Mouse (Mus musculus) spleen, adult 2 months (tissue): ENCODE measurements around the gene Vmn1r177. TPM values are rescaled to one million over a fixed set of nuclear protein-coding genes. Genes with fewer than 3 reads are reported as not detected.
"Not testable (repeated sequence)": the region's sequence is repeated elsewhere in the genome, so short reads cannot be mapped to it uniquely, and the experiment has no call there.

Experiments
- DNase-seq, 2 experiments: peaks; one replicate each; pipeline versions ENCODE4 v3.0.0 to v3.0.0-alpha.2; 2012 to 2021; ENCODE audit warnings: low spot score in 2 of 2, low read depth in 1 of 2
- H3K27ac ChIP-seq: fragments of 200-500 bp; 2 replicates; pipeline ENCODE4 v1.5.1; 2012; ENCODE audit warnings: low read length, inconsistent platforms; ENCODE audit not compliant: insufficient read depth
- H3K27me3 ChIP-seq: fragments of 200-500 bp; 2 replicates; pipeline ENCODE4 v1.6.1; 2012; ENCODE audit warnings: mild to moderate bottlenecking, moderate library complexity, low read length, inconsistent platforms; ENCODE audit not compliant: control insufficient read depth, insufficient read depth
- H3K36me3 ChIP-seq: fragments of 200-500 bp; 2 replicates; pipeline ENCODE4 v1.6.1; 2012; ENCODE audit warnings: mild to moderate bottlenecking, low read length, inconsistent platforms; ENCODE audit not compliant: control insufficient read depth, insufficient read depth
- H3K4me1 ChIP-seq: fragments of 200-500 bp; 2 replicates; pipeline ENCODE4 v1.6.1; 2011; ENCODE audit warnings: inconsistent platforms; ENCODE audit not compliant: control insufficient read depth, insufficient read depth, insufficient read length
- H3K4me3 ChIP-seq: fragments of 200-500 bp; 2 replicates; pipeline ENCODE4 v1.5.1; 2011; ENCODE audit warnings: mild to moderate bottlenecking, inconsistent platforms; ENCODE audit not compliant: insufficient read depth, insufficient read length; ENCODE audit errors: extremely low read depth
- CTCF ChIP-seq: fragments of 200-500 bp; IDR thresholded peaks from 2 replicates; pipeline ENCODE4 v1.5.1; 2011; ENCODE audit warnings: mild to moderate bottlenecking, inconsistent platforms; ENCODE audit not compliant: insufficient read depth, insufficient read length, insufficient replicate concordance; ENCODE audit errors: extremely low read depth
- WGBS: fragments of 180-500 bp; shearing (Covaris S2); methylation state at CpG from one replicate; pipeline ENCODE4 v1.1.7; 2018; 5-methylcytosine and 5-hydroxymethylcytosine counted together
- polyA plus RNA-seq: library from polyadenylated mRNA; depleted of rRNA; stranded (reverse); fragments of >200 nt; gene quantifications from 2 replicates; pipeline ENCODE4 v1.2.3, GENCODE M21; 2012; rRNA removed

The Vmn1r177 gene
- polyA plus RNA-seq: not detected in 2 replicates

GRCm38 (mm10) chr7:23866349-23866748, at the start of gene Vmn1r177:
Vmn1r177 (minus strand) TSS chr7:23866449.
- H3K27ac ChIP-seq, H3K4me3 ChIP-seq, H3K27me3 ChIP-seq, DNase-seq, H3K4me1 ChIP-seq, H3K36me3 ChIP-seq: not testable (repeated sequence)
- WGBS: 8% methylated on average over 1 of the region's 1 CpGs

- H3K4me1 ChIP-seq: no peaks in the 10 kb centered on the region
- TF ChIP-seq CTCF: no peak
- no peaks in the 10 kb centered on the region for H3K27me3 ChIP-seq
- WGBS: 81% methylated on average over 1 of the region's 1 CpGs
- no peak for DNase-seq
- H3K36me3 ChIP-seq: no peaks in the 10 kb centered on the region
- no peak within 1 kb of the TSS for H3K27ac ChIP-seq
- H3K4me3 ChIP-seq: no peak within 1 kb of the TSS
Measured at GRCm38 (mm10) chr7:23891709-23892108, 25.5 kb upstream of the Vmn1r177 start, which contains the start of gene Vmn1r178. Vmn1r178 (plus strand) TSS chr7:23892009.

DNA sequence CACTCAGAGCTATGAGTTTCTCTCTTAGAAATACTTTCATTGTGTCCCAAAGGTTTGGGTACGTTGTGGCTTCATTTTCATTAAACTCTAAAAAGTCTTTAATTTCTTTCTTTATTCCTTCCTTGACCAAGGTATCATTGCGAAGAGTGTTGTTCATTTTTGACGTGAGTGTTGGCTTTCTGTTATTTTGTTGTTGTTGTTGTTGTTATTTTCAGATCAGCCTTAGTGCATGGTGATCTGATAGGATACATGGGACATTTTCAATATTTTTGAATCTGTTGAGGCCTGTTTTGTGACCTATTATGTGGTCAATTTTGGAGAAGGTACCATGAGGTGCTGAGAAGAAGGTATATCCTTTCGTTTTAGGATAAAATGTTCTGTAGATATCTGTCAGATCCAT, 10.7 kb upstream of the Vmn1r177 start:
- WGBS: 71% methylated on average over 4 of the region's 4 CpGs
- DNase-seq, H3K27ac ChIP-seq, H3K4me3 ChIP-seq, H3K36me3 ChIP-seq, H3K4me1 ChIP-seq, H3K27me3 ChIP-seq: not testable (repeated sequence)

DNA sequence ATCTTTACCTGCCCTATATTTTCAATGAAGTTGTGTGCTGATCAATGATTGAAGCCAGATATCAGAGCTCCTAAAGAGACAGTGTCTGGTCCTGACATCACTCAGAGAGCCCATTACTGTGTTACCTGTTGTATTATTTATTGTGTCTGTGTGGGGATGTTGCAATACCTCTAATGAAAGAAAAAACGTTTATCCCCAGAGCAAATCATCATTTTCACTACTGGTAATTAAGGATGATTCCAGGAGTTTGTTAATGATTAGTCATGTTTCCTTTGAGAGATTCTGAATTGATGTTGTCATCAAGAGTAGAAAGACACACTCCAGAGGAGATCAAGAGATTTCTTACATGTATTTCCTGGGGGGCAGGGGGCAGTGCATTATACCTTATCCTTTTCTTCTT, 29.0 kb downstream of the Vmn1r177 start, which contains the start of gene Vmn1r176:
Gene Vmn1r176 (minus strand): TSS at position 101 of the 400 bp plus-strand sequence.
- not testable (repeated sequence) for DNase-seq, H3K27ac ChIP-seq, H3K36me3 ChIP-seq, H3K4me3 ChIP-seq, H3K4me1 ChIP-seq, H3K27me3 ChIP-seq
- WGBS: no CpG with 5 or more reads among the region's 1 CpGs

Other genes starting within 250 kb of the Vmn1r177 start
- not detected in 2 replicates for gene Vmn1r171, start 235.7 kb downstream of the Vmn1r177 start, polyA plus RNA-seq
- not detected in 2 replicates for gene Vmn1r172, start 208.1 kb downstream of the Vmn1r177 start, polyA plus RNA-seq
- not detected in 2 replicates for gene Vmn1r173, start 165.7 kb downstream of the Vmn1r177 start, polyA plus RNA-seq
- gene Vmn1r174, start 114.2 kb downstream of the Vmn1r177 start, polyA plus RNA-seq: not detected in 2 replicates
- gene Vmn1r175, start 55.8 kb downstream of the Vmn1r177 start, polyA plus RNA-seq: not detected in 2 replicates
- not detected in 2 replicates for gene Vmn1r176, start 29.1 kb downstream of the Vmn1r177 start, polyA plus RNA-seq
- not detected in 2 replicates for gene Vmn1r178, start 25.6 kb upstream of the Vmn1r177 start, polyA plus RNA-seq
- not detected in 2 replicates for gene Vmn1r179, start 60.5 kb upstream of the Vmn1r177 start, polyA plus RNA-seq
- not detected in 2 replicates for gene Vmn1r180, start 84.2 kb upstream of the Vmn1r177 start, polyA plus RNA-seq
- gene Vmn1r181, start 108.2 kb upstream of the Vmn1r177 start, polyA plus RNA-seq: not detected in 2 replicates
- not detected in 2 replicates for gene V1rd19, start 135.2 kb upstream of the Vmn1r177 start, polyA plus RNA-seq
- gene Vmn1r183, start 186.8 kb upstream of the Vmn1r177 start, polyA plus RNA-seq: not detected in 2 replicates
- 9.7 and 11.0 TPM in 2 replicates for gene Zfp180, start 215.5 kb upstream of the Vmn1r177 start, polyA plus RNA-seq
- 0.25 and 0.45 TPM in 2 replicates for gene Zfp112, start 245.9 kb upstream of the Vmn1r177 start, polyA plus RNA-seq